Mouse (Mus musculus) midbrain, embryonic 13.5 days (tissue): ENCODE results near the gene Prok1. TPM values are rescaled to one million over a fixed set of nuclear protein-coding genes. Genes with fewer than 3 reads are reported as not detected.

Experiments used
- ATAC-seq: fragments of 200-750 bp; cut with Nextera tagmentation; 2 replicates; pipeline ENCODE4 v1.8.0; 2017; ENCODE audit warnings: mild to moderate bottlenecking, moderate TSS enrichment, moderate library complexity
- H3K27ac ChIP-seq: fragments of 300-500 bp; sonication (generic); 2 replicates; pipeline ENCODE4 v1.5.1; 2015; ENCODE audit warnings: inconsistent platforms, mild to moderate bottlenecking, moderate library complexity
- H3K27me3 ChIP-seq: fragments of 300-500 bp; sonication (generic); 2 replicates; pipeline ENCODE4 v1.6.1; 2015; ENCODE audit warnings: mild to moderate bottlenecking, inconsistent platforms
- H3K36me3 ChIP-seq: fragments of 300-500 bp; sonication (generic); 2 replicates; pipeline ENCODE4 v1.6.1; 2015; ENCODE audit warnings: mild to moderate bottlenecking, inconsistent platforms
- H3K4me1 ChIP-seq: fragments of 300-500 bp; sonication (generic); replicated peaks from 2 replicates; pipeline ENCODE4 v1.6.1; 2015; ENCODE audit warnings: inconsistent platforms
- H3K4me2 ChIP-seq: fragments of 300-500 bp; sonication (generic); replicated peaks from 2 replicates; pipeline ENCODE4 v1.6.1; 2015; ENCODE audit warnings: moderate library complexity, mild to moderate bottlenecking, inconsistent platforms
- H3K4me3 ChIP-seq: fragments of 300-500 bp; sonication (generic); replicated peaks from 2 replicates; pipeline ENCODE4 v1.5.1; 2015; ENCODE audit warnings: mild to moderate bottlenecking, inconsistent platforms
- H3K9ac ChIP-seq: fragments of 300-500 bp; sonication (generic); replicated peaks from 2 replicates; pipeline ENCODE4 v1.6.1; 2015; ENCODE audit warnings: mild to moderate bottlenecking, inconsistent platforms
- H3K9me3 ChIP-seq: fragments of 300-500 bp; sonication (generic); 2 replicates; pipeline ENCODE4 v1.6.1; 2016; ENCODE audit warnings: mild to moderate bottlenecking, inconsistent platforms
- WGBS: fragments of 180-500 bp; shearing (Covaris S2); methylation state at CpG from one replicate; pipeline ENCODE4 v1.1.7; 2015; 5-methylcytosine and 5-hydroxymethylcytosine counted together
- polyA plus RNA-seq: library from polyadenylated mRNA; unstranded; fragments of >200 nt; fragmentation: Nextera tagmentation; extraction: Ambion mirVana; gene quantifications from 2 replicates; pipeline ENCODE4 v1.2.1, GENCODE M21; 2015

The Prok1 gene
- polyA plus RNA-seq, 1 experiment from 2014 or later, result not detected

GRCm38 (mm10) chr3:107257924-107258323 lies 18.4 kb upstream of the Prok1 start:
- H3K4me1 ChIP-seq, result peaks cover 15% of the 10 kb centered on the region
- no peaks in the 10 kb centered on the region for H3K27me3 ChIP-seq
- 61% methylated on average over 5 of the region's 5 CpGs for WGBS

GRCm38 (mm10) chr3:107256724-107257123 lies 17.2 kb upstream of the Prok1 start:
- H3K27me3 ChIP-seq, result no peaks in the 10 kb centered on the region
- H3K4me1 ChIP-seq, result peaks cover 13% of the 10 kb centered on the region
- H3K4me2 ChIP-seq, result no peak overlapping the region
- WGBS, result 72% methylated on average over 7 of the region's 7 CpGs
- no peak overlapping the region for H3K4me3 ChIP-seq
- no peak overlapping the region for H3K27ac ChIP-seq
- no peak overlapping the region for H3K9ac ChIP-seq
- ATAC-seq, result no peak
- H3K36me3 ChIP-seq, result no peaks in the 10 kb centered on the region
- H3K9me3 ChIP-seq, result no peaks in the 10 kb centered on the region

More at GRCm38 (mm10) chr3:107257924-107258323, 18.4 kb upstream of the Prok1 start:
- Histone ChIP-seq H3K4me2 (no peak overlapping the region), H3K36me3 (no peaks in the 10 kb centered on the region), H3K9ac (no peak overlapping the region), H3K4me3 (no peak overlapping the region), H3K9me3 (no peaks in the 10 kb centered on the region), H3K27ac (no peak overlapping the region)
- ATAC-seq, result no peak

- Histone ChIP-seq H3K27ac (no peak overlapping the region), H3K4me1 (peaks cover 6% of the 10 kb centered on the region), H3K27me3 (no peaks in the 10 kb centered on the region), H3K4me2 (no peak overlapping the region), H3K9ac (no peak overlapping the region), H3K4me3 (no peak overlapping the region), H3K36me3 (no peaks in the 10 kb centered on the region), H3K9me3 (no peaks in the 10 kb centered on the region)
- no peak for ATAC-seq
- 90% methylated on average over 3 of the region's 3 CpGs for WGBS
Observed at GRCm38 (mm10) chr3:107255992-107256391, 16.5 kb upstream of the Prok1 start.

GRCm38 (mm10) chr3:107253925-107254324 lies 14.4 kb upstream of the Prok1 start:
- ATAC-seq, result no peak
- H3K27me3 ChIP-seq, result no peaks in the 10 kb centered on the region
- WGBS, result 85% methylated on average over 5 of the region's 5 CpGs
- H3K36me3 ChIP-seq, result no peaks in the 10 kb centered on the region
- H3K4me3 ChIP-seq, result no peak overlapping the region
- no peak overlapping the region for H3K9ac ChIP-seq
- H3K27ac ChIP-seq, result no peak overlapping the region
- H3K4me1 ChIP-seq, result no peaks in the 10 kb centered on the region
- no peak overlapping the region for H3K4me2 ChIP-seq
- H3K9me3 ChIP-seq, result no peaks in the 10 kb centered on the region

DNA sequence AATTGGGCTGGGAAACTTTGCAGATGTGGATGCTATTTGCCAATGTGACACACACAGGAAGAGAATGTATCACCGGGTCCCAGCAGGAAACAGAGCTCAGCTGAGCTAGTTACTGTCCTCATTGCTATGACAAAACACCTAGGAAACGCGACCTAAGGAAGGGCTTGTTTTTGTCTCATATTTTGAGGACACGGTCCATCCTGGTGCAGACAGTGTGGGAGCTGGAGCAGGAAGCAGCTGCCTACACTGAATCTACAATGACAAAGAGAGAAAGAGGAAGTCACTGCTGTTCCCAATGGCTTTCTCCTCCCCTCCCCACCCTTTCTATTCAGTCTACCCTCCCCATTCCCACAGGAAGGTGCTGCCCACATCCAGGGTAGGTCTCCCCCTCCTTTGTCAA lies 12.5 kb upstream of the Prok1 start:
- Histone ChIP-seq H3K4me3 (no peak overlapping the region), H3K4me1 (peaks cover 6% of the 10 kb centered on the region; the same call in 1 of the 2 replicates), H3K4me2 (no peak overlapping the region), H3K27ac (no peak overlapping the region), H3K27me3 (no peaks in the 10 kb centered on the region), H3K9ac (no peak overlapping the region), H3K36me3 (no peaks in the 10 kb centered on the region), H3K9me3 (no peaks in the 10 kb centered on the region)
- WGBS, result 78% methylated on average over 4 of the region's 4 CpGs
- no peak for ATAC-seq

GRCm38 (mm10) chr3:107250320-107250719 lies 10.8 kb upstream of the Prok1 start:
- ATAC-seq, result no peak
- Histone ChIP-seq H3K4me2 (no peak overlapping the region), H3K27ac (no peak overlapping the region), H3K9ac (no peak overlapping the region), H3K4me3 (no peak overlapping the region), H3K9me3 (no peaks in the 10 kb centered on the region), H3K36me3 (no peaks in the 10 kb centered on the region), H3K4me1 (peaks cover 8% of the 10 kb centered on the region; the same call in 1 of the 2 replicates), H3K27me3 (no peaks in the 10 kb centered on the region)
- 76% methylated on average over 2 of the region's 2 CpGs for WGBS

DNA sequence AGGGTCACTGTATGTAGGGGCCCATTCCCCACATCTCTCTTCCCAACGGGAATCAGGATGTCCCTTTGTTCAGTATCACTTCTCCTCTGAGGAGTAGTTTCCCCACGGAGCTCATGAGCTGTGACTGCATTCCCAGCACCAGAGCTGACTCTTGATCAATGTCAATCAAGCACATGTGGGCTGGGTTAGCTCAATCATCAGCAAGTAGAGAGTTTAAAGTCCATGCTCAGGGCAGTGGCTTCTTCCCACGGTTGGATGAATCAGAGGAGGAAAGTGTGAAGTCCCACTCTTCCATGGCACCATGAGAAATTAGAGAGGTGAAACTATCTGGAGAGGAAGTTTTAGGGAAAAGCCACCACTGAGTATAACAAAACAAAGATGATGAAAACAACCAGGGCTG lies 9.5 kb upstream of the Prok1 start:
- no peaks in the 10 kb centered on the region for H3K27me3 ChIP-seq
- H3K9me3 ChIP-seq, result no peaks in the 10 kb centered on the region
- peaks cover 8% of the 10 kb centered on the region; the same call in 1 of the 2 replicates for H3K4me1 ChIP-seq
- no peaks in the 10 kb centered on the region for H3K36me3 ChIP-seq
- H3K4me3 ChIP-seq, result no peak overlapping the region
- no peak overlapping the region for H3K9ac ChIP-seq
- H3K27ac ChIP-seq, result no peak overlapping the region
- ATAC-seq, result no peak
- H3K4me2 ChIP-seq, result no peak overlapping the region
- 75% methylated on average over 3 of the region's 3 CpGs for WGBS

DNA sequence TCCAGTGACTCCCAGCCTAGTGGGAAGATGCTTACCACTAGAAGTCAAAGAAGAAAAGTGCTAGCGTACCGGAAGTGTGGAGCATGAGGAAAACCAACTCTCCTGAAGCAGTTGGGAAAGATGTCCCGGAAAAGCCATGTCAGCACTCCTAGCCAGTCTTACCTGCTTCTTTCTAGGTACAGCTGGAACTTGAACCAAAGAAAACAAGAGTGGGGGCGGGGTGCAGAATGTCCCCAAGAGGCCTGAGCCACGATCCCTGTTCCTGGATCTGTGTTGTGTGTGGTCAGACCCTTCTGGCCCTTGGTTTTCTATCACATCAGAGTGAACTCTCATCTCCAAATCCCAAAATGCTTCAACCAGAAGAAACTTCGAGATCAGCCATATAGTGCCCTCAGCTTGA lies 7.4 kb upstream of the Prok1 start:
- no peak overlapping the region for H3K9ac ChIP-seq
- H3K4me2 ChIP-seq, result no peak overlapping the region
- WGBS, result 80% methylated on average over 6 of the region's 6 CpGs
- ATAC-seq, result no peak
- peaks cover 8% of the 10 kb centered on the region; the same call in 1 of the 2 replicates for H3K4me1 ChIP-seq
- no peak overlapping the region for H3K27ac ChIP-seq
- no peak overlapping the region for H3K4me3 ChIP-seq
- no peaks in the 10 kb centered on the region for H3K9me3 ChIP-seq
- no peaks in the 10 kb centered on the region for H3K36me3 ChIP-seq
- no peaks in the 10 kb centered on the region for H3K27me3 ChIP-seq

DNA sequence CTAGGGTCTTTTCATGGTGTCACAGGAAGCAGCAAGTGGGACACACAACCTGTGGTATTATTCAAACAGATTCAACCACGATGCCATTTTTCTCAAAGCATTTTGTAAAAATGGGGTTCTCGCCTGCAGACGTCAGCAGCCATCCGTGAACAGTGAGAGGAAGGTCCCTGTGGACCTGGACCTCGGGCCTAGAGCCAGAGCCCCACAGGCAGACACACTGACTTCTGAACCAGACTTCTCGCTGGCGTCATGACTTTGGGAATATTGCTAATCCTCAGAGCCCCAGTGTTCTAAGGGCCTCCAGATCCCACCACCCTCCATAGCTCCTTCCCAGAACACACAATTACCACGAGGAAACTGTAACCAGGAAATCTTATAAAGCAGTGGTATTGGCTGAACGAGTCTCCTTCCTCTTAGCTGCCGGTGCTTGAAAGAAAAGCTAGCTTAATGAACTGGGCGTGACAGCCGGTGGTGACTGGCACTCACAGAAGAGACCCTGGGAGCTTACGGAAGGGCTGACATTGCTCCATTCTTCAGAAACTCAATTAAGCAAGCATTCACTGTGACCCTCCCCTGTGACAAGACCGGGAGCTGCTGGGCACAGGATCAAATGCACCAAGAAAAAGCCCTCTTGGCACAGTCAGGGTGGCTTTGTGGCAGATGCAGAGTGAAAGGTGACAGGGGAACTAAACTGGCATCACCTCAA lies 2.0 kb upstream of the Prok1 start:
- WGBS, result 29% methylated on average over 14 of the region's 14 CpGs
- H3K27me3 ChIP-seq, result 0 out of 2 replicates have a peak, but pooled peaks cover 4% of the 10 kb centered on the region
- no peaks in the 10 kb centered on the region for H3K9me3 ChIP-seq
- no peaks in the 10 kb centered on the region for H3K36me3 ChIP-seq
- H3K4me2 ChIP-seq, result peak overlapping the region; percentile 17; the same call in 1 of the 2 replicates
- no peak overlapping the region for H3K27ac ChIP-seq
- no peak overlapping the region for H3K4me3 ChIP-seq
- peak; percentile 35; the same call in 1 of the 2 replicates for ATAC-seq
- no peak overlapping the region for H3K9ac ChIP-seq
- H3K4me1 ChIP-seq, result peaks cover 7% of the 10 kb centered on the region

DNA sequence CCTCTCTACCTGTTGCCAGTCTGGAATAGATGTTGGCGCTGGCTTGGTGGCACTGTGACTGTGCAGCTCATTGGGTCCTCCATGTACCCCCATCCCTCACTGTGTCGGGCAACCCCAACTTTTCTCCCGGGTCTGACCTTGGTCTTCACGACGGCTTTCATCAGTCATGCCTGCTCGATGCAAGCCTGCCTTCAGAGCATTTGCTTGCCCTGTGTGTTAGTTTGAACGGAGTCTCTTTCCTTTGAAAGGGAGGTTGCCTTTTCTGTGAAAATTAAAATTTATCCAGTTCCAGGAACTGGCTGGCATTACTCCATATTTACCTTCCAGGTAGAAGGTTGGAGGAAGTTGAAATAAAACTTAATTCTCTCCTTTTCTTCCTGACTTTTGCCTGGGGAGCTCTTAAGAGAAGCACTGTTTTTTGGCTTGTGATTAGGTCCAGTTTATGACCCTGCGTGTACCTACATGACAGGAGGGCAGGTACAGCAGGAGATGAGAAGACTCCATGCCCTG lies 981 bp downstream of the Prok1 start:
- H3K36me3 ChIP-seq, result no peaks in the 10 kb centered on the region
- no peak overlapping the region for H3K4me3 ChIP-seq
- H3K4me2 ChIP-seq, result no peak overlapping the region
- 90% methylated on average over 8 of the region's 8 CpGs for WGBS
- 0 out of 2 replicates have a peak, but pooled peaks cover 4% of the 10 kb centered on the region for H3K27me3 ChIP-seq
- no peak for ATAC-seq
- H3K9ac ChIP-seq, result no peak overlapping the region
- no peak overlapping the region for H3K27ac ChIP-seq
- peaks cover 7% of the 10 kb centered on the region for H3K4me1 ChIP-seq
- H3K9me3 ChIP-seq, result no peaks in the 10 kb centered on the region

DNA sequence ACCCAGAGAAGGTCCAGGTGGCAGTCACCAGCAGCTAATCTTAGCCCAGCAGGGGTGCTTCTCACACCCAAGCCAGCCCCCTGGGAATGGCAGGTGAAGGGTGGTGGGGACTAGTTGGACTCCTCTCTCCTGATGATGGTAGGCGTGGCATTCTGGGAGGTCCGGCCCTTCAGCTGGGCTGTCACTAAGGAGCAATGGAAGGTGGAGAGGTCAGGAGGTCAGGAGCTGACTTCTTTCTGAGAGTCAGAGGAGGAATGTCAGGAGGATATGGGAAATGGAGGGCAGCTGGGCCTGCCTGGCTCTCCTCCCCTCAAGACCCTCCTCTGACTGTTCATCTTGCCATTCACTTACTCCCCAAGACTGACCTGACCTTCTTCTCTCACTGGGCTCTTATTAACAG lies 1.5 kb downstream of the Prok1 start:
- Histone ChIP-seq H3K9ac (no peak overlapping the region), H3K27me3 (0 out of 2 replicates have a peak, but pooled peaks cover 4% of the 10 kb centered on the region), H3K27ac (no peak overlapping the region), H3K36me3 (no peaks in the 10 kb centered on the region), H3K4me3 (no peak overlapping the region), H3K9me3 (no peaks in the 10 kb centered on the region), H3K4me2 (no peak overlapping the region), H3K4me1 (peaks cover 11% of the 10 kb centered on the region)
- ATAC-seq, result no peak
- WGBS, result 76% methylated on average over 2 of the region's 2 CpGs

DNA sequence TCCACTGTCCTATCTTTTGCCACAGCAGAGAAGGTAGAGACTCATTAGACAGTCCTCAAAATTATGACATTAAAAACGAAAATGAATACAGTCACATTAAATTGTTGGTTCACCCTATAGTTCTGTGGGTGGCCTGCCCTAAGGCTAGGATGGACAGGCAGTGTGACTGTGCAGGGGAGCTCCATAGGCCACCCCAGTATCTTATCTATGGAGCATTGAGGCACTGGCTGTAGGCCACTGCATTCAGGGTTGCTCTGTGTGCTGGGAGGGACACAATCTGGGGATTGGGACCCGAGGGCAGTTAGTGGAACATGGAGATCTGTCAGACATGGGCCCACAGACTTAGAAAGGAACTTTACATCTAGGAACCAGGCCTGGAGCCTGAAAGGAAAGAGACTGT lies 5.6 kb downstream of the Prok1 start:
- H3K4me3 ChIP-seq, result no peak overlapping the region
- no peak overlapping the region for H3K4me2 ChIP-seq
- H3K36me3 ChIP-seq, result no peaks in the 10 kb centered on the region
- peak; percentile 59 for ATAC-seq
- 26% methylated on average over 2 of the region's 2 CpGs for WGBS
- H3K27me3 ChIP-seq, result no peaks in the 10 kb centered on the region
- H3K27ac ChIP-seq, result no peak overlapping the region
- no peaks in the 10 kb centered on the region for H3K9me3 ChIP-seq
- H3K9ac ChIP-seq, result no peak overlapping the region
- peaks cover 4% of the 10 kb centered on the region; the same call in 1 of the 2 replicates for H3K4me1 ChIP-seq
